Mouse (Mus musculus) stomach, embryonic 16.5 days (tissue): ENCODE results near the gene Tmem33. TPM values are rescaled to one million over a fixed set of nuclear protein-coding genes. Genes with fewer than 3 reads are reported as not detected.

Experiments
- ATAC-seq: fragments of 200-750 bp; cut with Nextera tagmentation; 2 replicates; pipeline ENCODE4 v1.8.0; 2017; ENCODE audit warnings: moderate number of reproducible peaks, moderate TSS enrichment; ENCODE audit not compliant: insufficient read depth, low FRiP score
- H3K27ac ChIP-seq: fragments of 300-500 bp; sonication (generic); 2 replicates; pipeline ENCODE4 v1.5.1; 2014; ENCODE audit warnings: low read length
- H3K27me3 ChIP-seq: fragments of 300-500 bp; sonication (generic); 2 replicates; pipeline ENCODE4 v1.6.1; 2014; ENCODE audit warnings: low read length, control low read depth, mixed read lengths; ENCODE audit not compliant: control insufficient read depth, insufficient read depth
- H3K36me3 ChIP-seq: fragments of 300-500 bp; sonication (generic); 2 replicates; pipeline ENCODE4 v1.6.1; 2014; ENCODE audit warnings: low read length; ENCODE audit not compliant: control insufficient read depth, insufficient read depth
- H3K4me1 ChIP-seq: fragments of 300-500 bp; sonication (generic); 2 replicates; pipeline ENCODE4 v1.6.1; 2014; ENCODE audit warnings: low read length, control low read depth, mixed read lengths; ENCODE audit not compliant: control insufficient read depth, insufficient read depth
- H3K4me2 ChIP-seq: fragments of 300-500 bp; sonication (generic); 2 replicates; pipeline ENCODE4 v1.6.1; 2014; ENCODE audit warnings: low read depth, low read length, mixed read lengths
- H3K4me3 ChIP-seq: fragments of 300-500 bp; sonication (generic); replicated peaks from 2 replicates; pipeline ENCODE4 v1.5.1; 2014; ENCODE audit warnings: mild to moderate bottlenecking, low read length
- H3K9ac ChIP-seq: fragments of 300-500 bp; sonication (generic); 2 replicates; pipeline ENCODE4 v1.6.1; 2014; ENCODE audit warnings: low read length
- H3K9me3 ChIP-seq: fragments of 300-500 bp; sonication (generic); replicated peaks from 2 replicates; pipeline ENCODE4 v1.6.1; 2016; ENCODE audit warnings: low read length, control low read depth; ENCODE audit not compliant: control insufficient read depth
- WGBS: fragments of 180-500 bp; shearing (Covaris S2); extraction: QIAGEN DNeasy Blood & Tissue Kit; methylation state at CpG from one replicate; pipeline ENCODE4 v1.1.7; 2014; 5-methylcytosine and 5-hydroxymethylcytosine counted together
- polyA plus RNA-seq: library from polyadenylated mRNA; unstranded; fragments of >200 nt; fragmentation: Nextera tagmentation; extraction: Ambion mirVana; gene quantifications from 2 replicates; pipeline ENCODE4 v1.2.1, GENCODE M21; 2015

Gene Tmem33
- polyA plus RNA-seq, 1 experiment from 2014 or later = 97.9 TPM

DNA sequence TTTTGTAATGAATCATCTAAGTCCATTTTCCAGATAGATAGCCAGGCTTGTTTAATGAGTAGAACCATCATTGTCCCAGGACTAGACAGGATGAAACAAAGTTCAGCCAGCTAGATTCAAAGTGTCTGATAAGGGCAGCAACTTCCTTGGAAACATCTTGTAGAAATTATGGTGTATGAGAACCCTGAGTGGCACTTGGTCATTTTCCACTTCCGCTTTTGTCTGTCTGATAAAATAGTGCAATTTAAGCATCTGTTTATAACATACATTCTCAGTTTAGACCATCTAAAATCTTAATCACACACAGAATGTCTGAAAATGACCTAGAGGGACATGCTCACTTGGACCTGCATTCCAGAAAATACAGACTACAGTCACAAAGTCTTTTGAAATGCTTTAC lies 43.5 kb downstream of the Tmem33 start:
- no peaks in the 10 kb centered on the region for H3K36me3 ChIP-seq
- no peaks in the 10 kb centered on the region for H3K9me3 ChIP-seq
- H3K4me2 ChIP-seq = no peak overlapping the region
- no peak overlapping the region for H3K9ac ChIP-seq
- ATAC-seq = no peak
- no peak overlapping the region for H3K27ac ChIP-seq
- 83% methylated on average over 1 of the region's 1 CpGs for WGBS
- no peaks in the 10 kb centered on the region for H3K27me3 ChIP-seq
- H3K4me3 ChIP-seq = no peak overlapping the region
- peaks cover 4% of the 10 kb centered on the region for H3K4me1 ChIP-seq

DNA sequence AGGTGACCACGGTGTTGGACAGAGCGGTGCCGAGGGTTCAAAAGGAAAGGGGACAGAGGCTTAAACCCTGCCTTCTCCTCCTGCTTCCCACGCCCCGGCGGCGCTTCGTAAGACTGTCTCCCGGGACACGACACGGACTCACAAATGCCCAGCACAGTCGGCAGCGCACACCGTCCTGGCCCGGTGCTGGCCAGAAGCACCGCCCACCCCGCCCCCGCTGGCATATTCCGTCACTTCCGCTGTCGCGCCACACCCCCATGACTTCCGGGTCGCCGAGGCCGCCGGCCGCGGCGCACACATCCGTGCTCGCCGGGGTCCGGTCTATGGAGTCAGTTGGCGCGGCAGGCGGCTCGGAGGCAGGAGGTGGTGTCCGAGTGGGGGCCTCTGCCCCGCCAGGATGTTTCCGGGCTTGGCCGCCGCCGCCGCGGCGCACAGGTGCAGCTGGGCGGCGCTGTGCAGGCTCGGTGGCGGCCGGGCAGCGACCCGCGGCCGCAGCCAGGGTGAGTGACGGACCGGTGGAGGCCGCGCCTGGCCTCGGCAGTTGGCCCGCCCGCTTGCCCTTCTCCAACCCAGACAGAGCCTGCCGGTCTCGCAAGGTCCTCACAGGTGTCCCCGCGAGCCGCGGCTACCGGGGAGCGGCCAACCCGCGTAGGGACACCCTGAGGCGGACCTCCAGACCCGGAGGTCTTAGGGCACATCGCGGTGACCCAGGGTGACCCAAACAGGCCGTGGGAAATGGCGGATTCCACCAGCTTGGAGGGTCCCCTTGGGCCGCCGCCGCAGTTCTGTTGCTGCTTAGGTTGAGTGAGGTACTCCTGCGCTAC lies 46.5 kb downstream of the Tmem33 start, which contains the start of gene Slc30a9:
TSS of gene Slc30a9 (plus strand) at position 258 of the 824 bp plus-strand sequence.
- WGBS = under 1% methylated on average over 83 of the region's 83 CpGs

DNA sequence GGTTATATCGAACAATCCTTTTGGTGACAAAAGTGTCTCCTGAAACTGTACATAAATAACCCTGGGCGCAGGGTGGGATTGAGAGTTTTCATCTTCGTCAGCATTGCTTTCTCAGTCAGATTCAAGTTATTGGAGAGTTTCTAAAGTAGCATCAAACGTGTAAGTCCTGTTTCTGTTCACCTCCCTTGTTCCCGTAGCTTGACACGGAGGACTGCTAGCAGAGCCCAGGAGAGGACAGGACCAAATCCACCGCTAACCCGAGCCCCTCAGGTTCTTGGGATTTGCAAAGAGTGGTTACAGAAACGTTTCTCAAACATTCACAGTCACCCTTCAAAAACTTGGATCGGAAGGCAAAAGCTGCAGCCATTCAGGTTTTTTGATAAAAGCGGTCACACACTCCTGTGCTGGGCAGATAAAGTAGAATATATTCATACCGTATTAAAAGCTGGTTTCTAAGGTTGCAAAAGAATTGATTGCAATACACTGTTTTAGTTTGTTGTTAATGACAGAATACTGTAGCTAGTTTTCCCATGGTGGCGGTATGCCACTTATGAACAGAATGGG lies 47.4 kb downstream of the Tmem33 start:
- no peak for ATAC-seq
- WGBS = 25% methylated on average over 13 of the region's 13 CpGs
- peak overlapping the region; percentile 72; the same call in 1 of the 2 replicates for H3K27ac ChIP-seq

More for the DNA sequence above, 46.5 kb downstream of the Tmem33 start, which contains the start of gene Slc30a9:
- ATAC-seq = peak; percentile 98
- peak within 1 kb of the TSS; percentile 97 for H3K4me3 ChIP-seq
- peak within 1 kb of the TSS; percentile 78 for H3K4me2 ChIP-seq
- H3K27me3 ChIP-seq = no peaks in the 10 kb centered on the region
- peak within 1 kb of the TSS; percentile 94 for H3K9ac ChIP-seq
- H3K4me1 ChIP-seq = peaks cover 4% of the 10 kb centered on the region
- H3K27ac ChIP-seq = peak within 1 kb of the TSS; percentile 72
- no peaks in the 10 kb centered on the region for H3K36me3 ChIP-seq
- H3K9me3 ChIP-seq = no peaks in the 10 kb centered on the region

DNA sequence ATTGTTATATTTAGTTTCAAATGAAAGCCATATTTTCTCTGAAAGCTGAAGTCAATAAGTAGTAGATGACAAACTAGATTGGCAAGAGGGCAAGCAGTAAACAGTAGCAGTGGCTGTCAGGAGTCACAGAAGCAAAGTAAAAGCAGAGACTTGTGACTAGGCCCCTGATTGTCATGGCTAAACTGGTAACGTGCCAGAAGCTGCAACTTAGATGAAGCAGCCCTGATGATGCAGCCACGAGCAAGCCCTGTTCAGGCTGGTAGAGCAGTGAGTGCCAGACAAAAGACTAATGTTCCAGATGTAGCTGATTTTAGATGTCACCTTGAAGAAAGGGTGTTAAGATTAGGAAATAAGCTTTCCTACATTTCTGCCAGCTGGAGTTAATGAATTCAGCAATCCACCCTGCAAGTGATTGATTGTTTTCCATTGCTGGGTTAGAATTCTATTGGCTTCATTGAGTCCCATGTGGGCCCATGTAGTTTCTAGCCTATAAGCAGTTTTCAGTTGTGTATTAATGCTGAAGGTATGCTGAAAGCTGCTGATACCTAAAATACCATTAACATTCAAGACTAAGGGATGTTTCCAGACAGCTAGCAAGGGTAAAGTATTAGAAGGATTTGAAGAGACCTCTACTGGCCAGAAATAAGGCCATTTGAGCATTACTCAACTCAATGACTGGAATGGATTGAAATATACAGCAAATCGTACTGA lies 51.6 kb downstream of the Tmem33 start:
- Histone ChIP-seq H3K4me2 (no peak overlapping the region), H3K27me3 (no peaks in the 10 kb centered on the region), H3K4me3 (no peak overlapping the region), H3K27ac (no peak overlapping the region), H3K9me3 (no peaks in the 10 kb centered on the region), H3K36me3 (no peaks in the 10 kb centered on the region), H3K9ac (no peak overlapping the region), H3K4me1 (peaks cover 4% of the 10 kb centered on the region)
- ATAC-seq = no peak
- WGBS = 71% methylated on average over 3 of the region's 3 CpGs

More for the DNA sequence above, 47.4 kb downstream of the Tmem33 start:
- peak overlapping the region; percentile 71 for H3K4me2 ChIP-seq
- H3K9ac ChIP-seq = peak overlapping the region; percentile 94
- peaks cover 4% of the 10 kb centered on the region for H3K4me1 ChIP-seq
- H3K27me3 ChIP-seq = no peaks in the 10 kb centered on the region
- H3K9me3 ChIP-seq = no peaks in the 10 kb centered on the region
- no peaks in the 10 kb centered on the region for H3K36me3 ChIP-seq
- peak overlapping the region; percentile 97 for H3K4me3 ChIP-seq

DNA sequence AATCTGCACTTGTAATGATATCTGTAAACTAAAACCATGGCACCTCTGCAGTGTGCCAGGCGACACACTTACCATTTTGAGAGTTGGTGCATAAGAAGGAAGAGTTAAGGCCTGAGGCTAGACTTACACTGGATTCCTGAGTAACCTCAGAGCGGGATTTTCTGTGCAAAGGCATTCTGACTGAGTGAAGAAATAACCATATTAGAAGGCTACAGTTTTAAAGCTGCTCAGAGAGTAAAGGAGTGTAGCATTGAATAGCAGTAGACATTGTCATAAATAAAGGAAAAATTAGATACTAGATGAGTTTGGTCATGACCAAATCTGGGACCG lies 52.1 kb downstream of the Tmem33 start:
- ATAC-seq = no peak
- H3K4me1 ChIP-seq = peaks cover 4% of the 10 kb centered on the region
- H3K4me2 ChIP-seq = no peak overlapping the region
- H3K27ac ChIP-seq = no peak overlapping the region
- no peaks in the 10 kb centered on the region for H3K27me3 ChIP-seq
- H3K9me3 ChIP-seq = no peaks in the 10 kb centered on the region
- no peak overlapping the region for H3K4me3 ChIP-seq
- H3K9ac ChIP-seq = no peak overlapping the region
- no peaks in the 10 kb centered on the region for H3K36me3 ChIP-seq
- WGBS = 91% methylated on average over 3 of the region's 3 CpGs

DNA sequence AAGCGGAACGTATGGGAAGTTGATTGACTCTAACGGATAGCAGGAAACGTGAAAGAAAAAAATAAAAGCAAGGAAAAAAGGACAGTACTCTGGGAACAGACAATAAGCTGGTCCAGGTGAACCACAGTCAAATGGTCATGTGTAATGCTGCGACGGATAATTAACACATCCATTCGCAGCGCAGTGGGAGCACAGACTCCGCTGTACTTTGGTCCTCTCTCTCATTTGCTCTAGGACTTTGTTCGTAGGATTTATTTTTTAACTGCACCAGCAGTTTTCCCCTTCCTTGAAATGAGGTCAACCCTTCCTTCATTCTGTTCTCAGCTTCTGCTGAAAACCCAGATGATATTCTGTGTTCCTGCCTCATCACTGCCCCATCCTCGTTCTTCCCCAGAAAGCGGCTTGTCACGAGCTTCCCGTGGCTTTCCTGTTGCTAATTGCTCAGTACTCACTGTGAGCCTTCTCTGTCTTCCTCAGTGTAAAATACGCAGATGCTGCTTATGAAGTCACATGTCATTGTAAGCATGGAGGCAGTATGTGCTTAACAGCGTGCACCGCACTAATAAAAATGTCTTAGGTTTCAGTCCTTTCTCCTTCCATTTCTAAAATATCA lies 61.4 kb downstream of the Tmem33 start:
- Histone ChIP-seq H3K9ac (no peak overlapping the region), H3K27ac (no peak overlapping the region), H3K36me3 (0 out of 2 replicates have a peak, but pooled peaks cover 3% of the 10 kb centered on the region), H3K9me3 (no peaks in the 10 kb centered on the region), H3K4me1 (no peaks in the 10 kb centered on the region), H3K4me3 (no peak overlapping the region), H3K27me3 (no peaks in the 10 kb centered on the region), H3K4me2 (no peak overlapping the region)
- ATAC-seq = no peak
- WGBS = 87% methylated on average over 17 of the region's 17 CpGs

DNA sequence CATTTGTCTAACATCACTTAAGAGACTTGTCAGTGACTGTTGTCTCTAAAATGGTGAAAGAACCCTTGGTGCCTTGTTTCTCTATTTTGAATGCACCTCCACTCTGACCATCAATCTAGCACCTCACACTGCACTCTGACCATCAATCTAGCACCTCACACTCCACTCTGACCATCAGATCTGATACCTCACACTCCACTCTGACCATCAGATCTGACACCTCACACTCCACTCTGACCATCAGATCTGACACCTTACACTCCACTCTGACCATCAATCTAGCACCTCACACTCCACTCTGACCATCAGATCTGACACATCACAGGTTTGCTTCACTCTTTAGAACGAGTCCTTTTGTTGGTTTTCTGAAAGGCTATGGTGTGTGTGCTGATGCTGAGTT lies 63.7 kb downstream of the Tmem33 start:
- Histone ChIP-seq H3K9ac (no peak overlapping the region), H3K4me3 (no peak overlapping the region), H3K4me1 (no peaks in the 10 kb centered on the region), H3K27ac (no peak overlapping the region), H3K9me3 (no peaks in the 10 kb centered on the region), H3K36me3 (no peaks in the 10 kb centered on the region), H3K4me2 (no peak overlapping the region), H3K27me3 (no peaks in the 10 kb centered on the region)
- 37% methylated on average over 1 of the region's 1 CpGs for WGBS
- no peak for ATAC-seq

DNA sequence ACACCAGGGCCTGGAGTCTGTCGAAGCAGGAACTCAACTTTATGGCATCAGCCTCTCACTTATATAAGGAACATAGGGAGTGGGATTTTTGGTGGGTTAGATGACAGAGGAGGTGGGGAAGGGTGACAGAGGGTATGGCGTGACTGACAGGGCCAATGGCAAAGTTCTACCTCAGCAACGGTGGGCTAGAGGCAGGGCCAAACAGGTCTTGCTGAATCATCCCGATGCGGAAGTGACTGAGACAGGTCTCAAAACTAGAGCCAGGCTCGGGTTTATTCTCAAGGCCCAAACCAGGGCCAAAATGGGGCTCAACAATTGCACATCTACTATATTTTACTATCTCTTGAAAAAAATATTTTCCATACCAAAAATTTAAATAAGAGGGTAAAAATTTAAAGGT lies 80.4 kb downstream of the Tmem33 start:
- Histone ChIP-seq H3K9me3 (no peaks in the 10 kb centered on the region), H3K4me2 (no peak overlapping the region), H3K27me3 (no peaks in the 10 kb centered on the region), H3K36me3 (0 out of 2 replicates have a peak, but pooled peaks cover 4% of the 10 kb centered on the region), H3K27ac (no peak overlapping the region), H3K4me1 (no peaks in the 10 kb centered on the region), H3K9ac (no peak overlapping the region), H3K4me3 (no peak overlapping the region)
- WGBS = 88% methylated on average over 6 of the region's 6 CpGs
- no peak for ATAC-seq
